Mouse (Mus musculus): ENCODE measurements around the gene Ubqln4.
"Not testable (repeated sequence)": the region's sequence is repeated elsewhere in the genome, so short reads cannot be mapped to it uniquely, and the experiment has no call there.

Ubqln4 gene

GRCm38 (mm10) chr3:88596547-88596946 lies 43.0 kb downstream of the Ubqln4 start:
- DNase-seq (ENCODE audit: low read depth): not testable (repeated sequence)

- no peak for DNase-seq (ENCODE audit: low read depth)
Observed at GRCm38 (mm10) chr3:88602466-88602865, 48.9 kb downstream of the Ubqln4 start.

GRCm38 (mm10) chr3:88603714-88604161 lies 50.2 kb downstream of the Ubqln4 start:
- peak; percentile 86 for DNase-seq (ENCODE audit: low read depth)

GRCm38 (mm10) chr3:88604863-88605262 lies 51.3 kb downstream of the Ubqln4 start:
- DNase-seq (ENCODE audit: low read depth): no peak

- DNase-seq (ENCODE audit: low read depth): not testable (repeated sequence)
Observed at GRCm38 (mm10) chr3:88605666-88606065, 52.1 kb downstream of the Ubqln4 start, which contains the start of gene Arhgef2. TSS of gene Arhgef2 (plus strand) at chr3:88605966.

- DNase-seq (ENCODE audit: low read depth): peak; percentile 92
Observed at GRCm38 (mm10) chr3:88607065-88607757, 53.7 kb downstream of the Ubqln4 start.

- no peak for DNase-seq (ENCODE audit: low read depth)
Observed at GRCm38 (mm10) chr3:88607758-88608138, 54.2 kb downstream of the Ubqln4 start.

- no peak for DNase-seq (ENCODE audit: low read depth)
Observed at GRCm38 (mm10) chr3:88609066-88609465, 55.5 kb downstream of the Ubqln4 start.

- DNase-seq (ENCODE audit: low read depth): no peak
Observed at GRCm38 (mm10) chr3:88614418-88614817, 60.9 kb downstream of the Ubqln4 start.

- no peak for DNase-seq (ENCODE audit: low read depth)
Observed at GRCm38 (mm10) chr3:88615117-88615516, 61.6 kb downstream of the Ubqln4 start.

GRCm38 (mm10) chr3:88615902-88616391 lies 62.4 kb downstream of the Ubqln4 start:
- no peak for DNase-seq (ENCODE audit: low read depth)

GRCm38 (mm10) chr3:88616951-88617500 lies 63.5 kb downstream of the Ubqln4 start:
- no peak for DNase-seq (ENCODE audit: low read depth)

- DNase-seq (ENCODE audit: low read depth): no peak
Observed at GRCm38 (mm10) chr3:88618074-88618871, 64.7 kb downstream of the Ubqln4 start.
